Mouse (Mus musculus) forebrain, embryonic 11.5 days (tissue): ENCODE data around the gene Tbc1d10b. TPM values are rescaled to one million over a fixed set of nuclear protein-coding genes. Genes with fewer than 3 reads are reported as not detected.

Source experiments
- ATAC-seq: fragments of 200-750 bp; cut with Nextera tagmentation; replicated peaks from 2 replicates; pipeline ENCODE4 v1.8.0; 2017; ENCODE audit warnings: moderate TSS enrichment; ENCODE audit not compliant: low FRiP score
- DNase-seq: peaks from one replicate; pipeline ENCODE4 v3.0.0-alpha.2; 2017; ENCODE audit warnings: low spot score
- H3K27ac ChIP-seq: fragments of 300-500 bp; sonication (generic); 2 replicates; pipeline ENCODE4 v1.5.1; 2014; ENCODE audit warnings: low read depth, low read length
- H3K27me3 ChIP-seq: fragments of 300-500 bp; sonication (generic); 2 replicates; pipeline ENCODE4 v1.6.1; 2014; ENCODE audit warnings: mild to moderate bottlenecking, low read length, mixed read lengths; ENCODE audit not compliant: control insufficient read depth, insufficient read depth
- H3K36me3 ChIP-seq: fragments of 300-500 bp; sonication (generic); 2 replicates; pipeline ENCODE4 v1.6.1; 2014; ENCODE audit warnings: mild to moderate bottlenecking, low read length, moderate library complexity, mixed read lengths; ENCODE audit not compliant: control insufficient read depth, insufficient read depth
- H3K4me1 ChIP-seq: fragments of 300-500 bp; sonication (generic); replicated peaks from 2 replicates; pipeline ENCODE4 v1.6.1; 2014; ENCODE audit warnings: low read length, mixed read lengths; ENCODE audit not compliant: control insufficient read depth, insufficient read depth
- H3K4me2 ChIP-seq: fragments of 300-500 bp; sonication (generic); 2 replicates; pipeline ENCODE4 v1.6.1; 2014; ENCODE audit warnings: low read depth, mild to moderate bottlenecking, low read length, moderate library complexity, mixed read lengths; ENCODE audit not compliant: severe bottlenecking
- H3K4me3 ChIP-seq: fragments of 300-500 bp; sonication (generic); 2 replicates; pipeline ENCODE4 v1.5.1; 2014; ENCODE audit warnings: low read depth, low read length
- H3K9ac ChIP-seq: fragments of 300-500 bp; sonication (generic); 2 replicates; pipeline ENCODE4 v1.6.1; 2014; ENCODE audit warnings: low read length
- H3K9me3 ChIP-seq: fragments of 300-500 bp; sonication (generic); 2 replicates; pipeline ENCODE4 v1.6.1; 2016; ENCODE audit warnings: low read length, mixed read lengths; ENCODE audit not compliant: control insufficient read depth
- WGBS: fragments of 180-500 bp; shearing (Covaris S2); extraction: QIAGEN DNeasy Blood & Tissue Kit; methylation state at CpG from one replicate; pipeline ENCODE4 v1.1.7; 2014; 5-methylcytosine and 5-hydroxymethylcytosine counted together
- polyA plus RNA-seq: library from polyadenylated mRNA; unstranded; fragments of >200 nt; fragmentation: Nextera tagmentation; extraction: Ambion mirVana; gene quantifications from 2 replicates; pipeline ENCODE4 v1.2.1, GENCODE M21; 2014

Gene Tbc1d10b
- polyA plus RNA-seq, 1 experiment from 2014 or later, result 31.7 TPM

DNA sequence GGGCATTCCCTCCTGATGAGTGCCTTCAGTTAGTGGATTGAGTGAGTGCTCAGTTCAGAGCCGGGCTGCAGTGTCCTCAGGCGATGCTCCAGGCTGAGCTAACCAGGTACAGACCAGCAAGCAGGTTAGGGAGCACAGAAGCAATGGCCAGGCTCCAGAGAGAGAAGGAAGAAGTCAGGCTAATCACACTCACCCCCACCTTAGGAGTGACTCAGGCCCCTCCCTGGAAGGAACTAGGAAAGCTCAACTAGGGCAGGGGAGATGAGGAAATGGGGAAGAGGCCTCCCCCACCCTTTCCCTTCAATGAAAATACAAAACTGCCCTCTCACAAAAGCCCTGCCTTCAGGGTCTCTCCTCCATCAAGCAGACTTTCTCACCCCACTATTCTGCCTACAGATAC lies 1.7 kb downstream of the Tbc1d10b start:
- H3K27ac ChIP-seq, result no peak overlapping the region
- no peaks in the 10 kb centered on the region for H3K9me3 ChIP-seq
- H3K4me2 ChIP-seq, result peak overlapping the region; percentile 99
- H3K27me3 ChIP-seq, result no peaks in the 10 kb centered on the region
- peaks cover 2% of the 10 kb centered on the region; the same call in 1 of the 2 replicates for H3K36me3 ChIP-seq
- peak overlapping the region; percentile 88 for H3K4me3 ChIP-seq
- 71% methylated on average over 2 of the region's 2 CpGs for WGBS
- peak overlapping the region; percentile 89 for H3K9ac ChIP-seq
- no peak for ATAC-seq
- peaks cover 10% of the 10 kb centered on the region; the same call in 1 of the 2 replicates for H3K4me1 ChIP-seq
- DNase-seq, result no peak

DNA sequence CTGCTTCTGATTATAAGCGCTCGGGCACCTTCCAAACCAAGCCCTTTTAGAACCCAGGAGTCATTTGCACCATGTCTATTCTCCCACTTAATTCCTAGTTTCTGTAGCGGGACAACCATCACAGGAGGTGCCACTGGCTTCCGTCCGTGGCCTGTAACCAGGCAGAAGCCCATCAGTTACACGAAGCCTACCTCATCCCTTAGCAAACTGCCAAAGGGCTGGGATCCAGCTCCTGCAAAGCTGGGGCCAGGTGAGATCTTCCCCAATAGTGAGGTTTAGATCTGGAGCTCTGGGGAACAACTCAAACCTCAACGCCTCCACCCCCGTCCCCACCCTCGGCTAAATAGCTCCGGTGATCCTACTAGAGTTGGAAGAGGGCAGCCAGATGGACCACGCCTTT lies 11.8 kb downstream of the Tbc1d10b start:
- peak overlapping the region; percentile 70 for H3K9ac ChIP-seq
- H3K27ac ChIP-seq, result peak overlapping the region; percentile 55; the same call in 1 of the 2 replicates
- no peak for DNase-seq
- no peak for ATAC-seq
- H3K27me3 ChIP-seq, result no peaks in the 10 kb centered on the region
- 64% methylated on average over 11 of the region's 11 CpGs for WGBS
- peak overlapping the region; percentile 80 for H3K4me3 ChIP-seq
- H3K4me2 ChIP-seq, result peak overlapping the region; percentile 87
- H3K4me1 ChIP-seq, result peaks cover 6% of the 10 kb centered on the region
- H3K9me3 ChIP-seq, result no peaks in the 10 kb centered on the region
- peaks cover 28% of the 10 kb centered on the region for H3K36me3 ChIP-seq

DNA sequence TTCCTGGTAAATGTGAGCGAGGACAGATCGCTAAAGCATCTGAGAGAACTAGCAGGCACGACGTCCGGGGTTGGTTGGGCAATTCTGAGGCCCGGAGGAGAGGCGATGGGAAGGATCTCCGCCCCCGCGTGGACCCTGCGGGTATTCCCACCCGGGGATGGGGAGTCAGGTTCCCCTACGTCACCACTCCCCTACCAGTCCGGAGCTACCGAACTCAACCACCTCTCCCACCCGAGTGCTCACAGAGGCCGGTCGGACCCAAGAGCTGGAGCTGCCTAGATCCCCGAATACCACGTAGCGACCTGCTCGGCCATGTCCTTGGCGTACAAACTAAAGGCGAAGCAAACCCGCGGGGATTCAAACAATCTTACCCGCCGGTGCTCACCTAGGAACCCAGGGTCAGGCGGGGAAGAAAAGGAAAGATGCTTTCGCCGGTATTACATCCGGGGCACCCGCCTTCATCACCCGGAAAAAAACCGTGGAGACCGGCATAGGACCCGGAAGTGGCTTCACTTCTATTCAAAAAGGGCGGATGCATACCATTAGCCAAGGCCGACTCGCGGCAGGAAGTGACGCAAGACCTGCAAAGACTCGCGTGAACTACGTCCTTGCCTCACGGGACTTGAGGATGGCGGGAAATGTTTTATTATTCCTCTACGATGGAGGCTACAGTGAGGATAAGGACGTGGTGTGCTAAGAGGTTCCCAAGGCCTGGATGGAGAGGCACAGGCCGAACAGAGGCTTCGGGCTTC lies 12.5 kb downstream of the Tbc1d10b start, which contains the start of gene Cd2bp2:
Gene Cd2bp2 (minus strand): TSS at position 507 of the 752 bp plus-strand sequence.
- peaks cover 28% of the 10 kb centered on the region for H3K36me3 ChIP-seq
- WGBS, result under 1% methylated on average over 51 of the region's 51 CpGs

GRCm38 (mm10) chr7:127194633-127195029 lies 13.6 kb downstream of the Tbc1d10b start:
- H3K4me3 ChIP-seq, result peak overlapping the region; percentile 80
- peak overlapping the region; percentile 87 for H3K4me2 ChIP-seq
- peaks cover 6% of the 10 kb centered on the region for H3K4me1 ChIP-seq
- no peak overlapping the region for H3K27ac ChIP-seq
- peak overlapping the region; percentile 89 for H3K9ac ChIP-seq
- no peaks in the 10 kb centered on the region for H3K9me3 ChIP-seq
- ATAC-seq (no peak), DNase-seq (no peak)
- WGBS, result 85% methylated on average over 7 of the region's 7 CpGs
- no peaks in the 10 kb centered on the region for H3K27me3 ChIP-seq
- H3K36me3 ChIP-seq, result peaks cover 23% of the 10 kb centered on the region

More for the DNA sequence above, 12.5 kb downstream of the Tbc1d10b start, which contains the start of gene Cd2bp2:
- ATAC-seq (peak; percentile 97), DNase-seq (peak; percentile 95)
- H3K27me3 ChIP-seq, result no peaks in the 10 kb centered on the region
- peaks cover 6% of the 10 kb centered on the region for H3K4me1 ChIP-seq
- H3K9ac ChIP-seq, result peak within 1 kb of the TSS; percentile 89
- H3K27ac ChIP-seq, result peak within 1 kb of the TSS; percentile 82
- peak within 1 kb of the TSS; percentile 80 for H3K4me3 ChIP-seq
- H3K4me2 ChIP-seq, result peak within 1 kb of the TSS; percentile 87
- H3K9me3 ChIP-seq, result no peaks in the 10 kb centered on the region

DNA sequence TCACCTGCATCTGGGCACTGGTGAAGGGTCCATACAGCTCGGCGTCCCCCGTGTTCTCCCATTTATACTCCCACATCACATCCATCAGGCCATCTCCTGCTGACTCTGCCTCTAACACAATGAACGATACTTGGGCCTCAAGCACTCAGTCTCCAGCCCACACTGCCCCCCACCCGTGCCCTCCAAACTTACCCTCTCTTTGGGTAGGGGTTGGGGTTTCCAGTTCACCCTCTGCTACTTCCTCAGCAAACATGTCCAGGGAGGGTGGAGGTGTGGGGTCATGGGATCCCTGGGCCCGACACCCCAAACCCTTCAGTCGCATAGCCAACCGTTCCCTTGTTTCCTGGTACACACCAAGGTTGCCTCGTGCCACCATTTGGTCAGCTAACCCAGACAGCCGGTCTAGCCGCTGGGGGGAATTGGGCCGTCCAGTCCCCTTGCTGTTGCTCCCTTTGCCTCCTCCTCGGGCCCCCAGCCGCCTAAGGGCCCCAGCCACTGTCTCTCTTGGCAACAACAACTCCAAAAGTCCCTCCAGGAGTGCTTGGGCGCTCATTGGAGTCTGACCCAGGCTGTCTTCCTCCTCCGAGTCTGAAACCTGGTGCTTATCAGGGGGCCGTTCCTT lies 14.1 kb downstream of the Tbc1d10b start:
- 95% methylated on average over 17 of the region's 17 CpGs for WGBS
- DNase-seq (no peak), ATAC-seq (no peak)
- no peaks in the 10 kb centered on the region for H3K27me3 ChIP-seq
- no peak overlapping the region for H3K4me2 ChIP-seq
- peaks cover 6% of the 10 kb centered on the region for H3K4me1 ChIP-seq
- peaks cover 21% of the 10 kb centered on the region for H3K36me3 ChIP-seq
- no peak overlapping the region; the same call in 1 of the 2 replicates for H3K4me3 ChIP-seq
- H3K9ac ChIP-seq, result no peak overlapping the region
- no peaks in the 10 kb centered on the region for H3K9me3 ChIP-seq
- no peak overlapping the region for H3K27ac ChIP-seq

- no peak overlapping the region for H3K4me2 ChIP-seq
- H3K27ac ChIP-seq, result no peak overlapping the region
- no peak overlapping the region for H3K4me3 ChIP-seq
- no peaks in the 10 kb centered on the region for H3K27me3 ChIP-seq
- no peak for ATAC-seq
- H3K4me1 ChIP-seq, result peaks cover 6% of the 10 kb centered on the region
- 91% methylated on average over 5 of the region's 5 CpGs for WGBS
- no peak for DNase-seq
- H3K36me3 ChIP-seq, result peaks cover 21% of the 10 kb centered on the region
- no peaks in the 10 kb centered on the region for H3K9me3 ChIP-seq
- H3K9ac ChIP-seq, result no peak overlapping the region
Measured at GRCm38 (mm10) chr7:127192989-127193388, 15.3 kb downstream of the Tbc1d10b start.

DNA sequence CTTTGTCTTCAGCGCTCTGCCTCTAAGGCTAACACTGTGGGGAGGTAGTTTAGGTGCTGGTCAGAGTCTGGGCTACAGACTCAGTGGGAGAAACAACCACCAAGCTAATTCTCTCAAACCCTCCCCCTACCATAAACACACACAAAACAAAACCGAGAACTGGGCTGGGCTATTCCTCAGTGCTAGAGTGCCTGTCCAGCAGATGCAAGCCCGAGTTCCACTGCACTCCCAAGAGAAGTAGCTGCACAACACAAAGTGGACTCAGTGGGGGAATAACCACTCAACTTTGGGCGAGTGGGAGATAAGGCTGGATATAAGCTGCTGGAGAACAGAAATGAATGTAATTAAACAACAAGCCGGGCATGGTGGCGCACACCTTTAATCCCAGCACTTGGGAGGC lies 17.6 kb downstream of the Tbc1d10b start:
- Histone ChIP-seq H3K4me1 (peaks cover 6% of the 10 kb centered on the region), H3K27ac (no peak overlapping the region), H3K27me3 (no peaks in the 10 kb centered on the region), H3K36me3 (peaks cover 21% of the 10 kb centered on the region), H3K4me3 (no peak overlapping the region), H3K9ac (no peak overlapping the region), H3K4me2 (no peak overlapping the region), H3K9me3 (no peaks in the 10 kb centered on the region)
- no peak for ATAC-seq
- DNase-seq, result no peak
- 86% methylated on average over 6 of the region's 6 CpGs for WGBS

DNA sequence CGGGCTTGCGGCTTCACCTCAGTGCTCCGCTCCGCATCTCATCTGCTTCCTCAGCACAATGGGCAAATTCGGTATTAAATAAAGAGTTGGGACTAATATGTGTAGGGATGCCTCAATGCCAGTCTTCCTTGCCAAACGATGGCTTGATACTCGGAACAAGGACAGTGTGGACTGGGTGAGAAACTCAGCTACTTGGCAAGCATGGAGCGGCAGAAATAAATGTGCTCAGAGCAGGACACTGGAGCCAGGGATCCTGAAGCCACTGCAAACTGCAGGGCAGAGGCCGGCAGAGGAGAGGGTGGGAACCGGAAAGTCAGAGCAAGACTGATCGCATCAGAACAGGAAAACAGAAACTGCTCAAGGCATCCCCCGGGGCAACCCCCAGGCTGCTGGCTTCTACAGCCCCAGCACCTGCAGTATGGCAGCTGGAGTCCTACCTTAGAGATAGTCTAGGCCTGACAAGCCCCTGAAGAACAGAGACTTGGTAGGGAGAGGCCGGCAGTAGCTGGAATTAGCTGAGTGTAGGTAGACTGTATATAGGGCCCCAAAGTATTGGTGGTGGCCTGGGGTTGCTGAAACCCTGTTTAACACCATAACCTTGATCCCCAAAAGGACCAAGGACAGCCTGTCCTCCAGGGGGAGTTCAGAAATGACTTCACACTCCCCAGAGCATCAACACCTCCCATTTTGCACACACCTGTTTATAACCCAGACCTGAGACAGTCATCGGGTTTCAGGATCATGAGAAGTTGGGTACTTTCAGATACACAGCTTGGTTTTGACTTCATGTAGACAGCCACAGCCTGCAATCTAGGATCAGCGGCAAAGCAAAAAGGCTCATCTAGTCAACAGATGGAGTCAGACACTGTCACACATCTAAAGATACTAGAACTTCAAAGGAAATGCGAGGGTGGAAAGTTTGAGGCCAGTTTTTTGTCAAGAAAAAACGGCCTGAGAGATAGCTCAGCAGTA lies 19.7 kb downstream of the Tbc1d10b start:
- DNase-seq (no peak), ATAC-seq (no peak)
- Histone ChIP-seq H3K9me3 (no peaks in the 10 kb centered on the region), H3K27ac (no peak overlapping the region), H3K4me3 (no peak overlapping the region), H3K27me3 (no peaks in the 10 kb centered on the region), H3K9ac (no peak overlapping the region), H3K4me1 (no peaks in the 10 kb centered on the region), H3K4me2 (no peak overlapping the region), H3K36me3 (peaks cover 16% of the 10 kb centered on the region)
- 87% methylated on average over 17 of the region's 17 CpGs for WGBS
